Mouse (Mus musculus) kidney, adult 2 months (tissue): ENCODE results near the gene Olfr1122.

Experiments
- CTCF ChIP-seq: fragments of 200-500 bp; conservative IDR thresholded peaks from 2 replicates; pipeline ENCODE4 v1.5.1; 2011; ENCODE audit warnings: low read depth, mild to moderate bottlenecking, control low read depth, low read length, moderate library complexity, mixed read lengths; ENCODE audit not compliant: insufficient read depth, insufficient read length
- POLR2A ChIP-seq: fragments of 200-500 bp; IDR thresholded peaks from one replicate; pipeline ENCODE4 v1.6.1; 2011; ENCODE audit warnings: low read depth, low read length, control low read depth

GRCm38 (mm10) chr2:87383935-87384334 lies 1.7 kb upstream of the Olfr1122 start:
- TF ChIP-seq CTCF (no peak), POLR2A (no peak)
